Mouse (Mus musculus) bone marrow, adult 2 months (tissue): ENCODE results near the gene Ttc9c.

ENCODE experiments used
- CTCF ChIP-seq: fragments of 200-500 bp; IDR thresholded peaks from 2 replicates; pipeline ENCODE4 v1.5.1; 2011; ENCODE audit warnings: low read length, control low read depth; ENCODE audit not compliant: control insufficient read depth, insufficient read depth
- POLR2A ChIP-seq: fragments of 200-500 bp; IDR thresholded peaks from 2 replicates; pipeline ENCODE4 v1.6.1; 2011; ENCODE audit warnings: low read depth, mild to moderate bottlenecking, control low read depth, low read length, borderline replicate concordance; ENCODE audit not compliant: control insufficient read depth

GRCm38 (mm10) chr19:8765562-8765961 is 53.6 kb downstream of the Ttc9c start:
- TF ChIP-seq POLR2A = no peak
- TF ChIP-seq CTCF = no peak
